Comparison of ENCODE assay signal across 9 mouse cellular contexts in the genomic region with DNA sequence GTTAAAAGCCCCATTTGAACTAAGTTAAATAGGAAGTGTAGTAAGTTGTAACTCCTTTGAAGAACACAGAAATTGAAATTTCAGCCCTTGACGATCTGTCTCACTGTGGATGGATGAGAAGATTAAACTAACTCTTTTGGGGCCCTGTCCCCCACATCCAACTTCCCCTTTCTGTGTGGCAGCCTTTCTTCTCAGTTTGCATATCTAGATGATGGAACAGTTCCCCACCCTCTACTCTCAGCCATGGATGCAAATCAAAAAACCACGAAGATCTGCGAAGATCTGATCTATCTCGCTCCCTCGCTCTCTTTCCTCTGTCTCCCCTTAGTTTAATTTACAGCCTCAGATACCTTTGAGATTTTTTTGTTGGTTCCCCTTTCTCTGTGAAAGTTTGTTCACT.
DNase-seq lines count a peak whose midpoint lies in the region; ATAC-seq lines count a peak whose summit lies in the region.
"Had no signal": no experiment of that assay in that cellular context is flagged by ENCODE, and none has a peak within 500 bp of the region (broad histone marks: within the 10 kb centered on the region; RNA-seq: fewer than 3 reads in every experiment).

No protein-coding gene starts in this region.

- H3K4me3 ChIP-seq in heart, embryonic 13.5 days = peak overlapping the region; percentile 87
- peak overlapping the region; percentile 61 for H3K4me3 ChIP-seq in embryonic facial prominence, embryonic 14.5 days (ENCODE audit: low read depth, low read length)
- peak overlapping the region; percentile 22 for H3K4me3 ChIP-seq in intestine, embryonic 15.5 days (replicated peaks)
- peak overlapping the region; percentile 30 for H3K4me3 ChIP-seq in midbrain, embryonic 16.5 days (ENCODE audit: low read depth, low read length)

- no peaks in the 10 kb centered on the region for H3K36me3 ChIP-seq in heart, embryonic 13.5 days
- H3K36me3 ChIP-seq in embryonic facial prominence, embryonic 14.5 days (ENCODE audit: control insufficient read depth, insufficient read depth, low read length) = no peaks in the 10 kb centered on the region
- no peaks in the 10 kb centered on the region for H3K36me3 ChIP-seq in intestine, embryonic 15.5 days
- no peaks in the 10 kb centered on the region for H3K36me3 ChIP-seq in midbrain, embryonic 16.5 days (ENCODE audit: control insufficient read depth, insufficient read depth, low read length)

- H3K9me3 ChIP-seq in heart, embryonic 13.5 days = no peaks in the 10 kb centered on the region
- H3K9me3 ChIP-seq in embryonic facial prominence, embryonic 14.5 days (ENCODE audit: control insufficient read depth, low read length) = no peaks in the 10 kb centered on the region
- no peaks in the 10 kb centered on the region for H3K9me3 ChIP-seq in intestine, embryonic 15.5 days
- no peaks in the 10 kb centered on the region for H3K9me3 ChIP-seq in midbrain, embryonic 16.5 days (replicated peaks; ENCODE audit: control insufficient read depth, low read length, poor library complexity, severe bottlenecking)

- no peaks in the 10 kb centered on the region for H3K27me3 ChIP-seq in heart, embryonic 13.5 days (replicated peaks)
- no peaks in the 10 kb centered on the region for H3K27me3 ChIP-seq in embryonic facial prominence, embryonic 14.5 days (replicated peaks; ENCODE audit: control insufficient read depth, insufficient read depth, low read length)
- H3K27me3 ChIP-seq in intestine, embryonic 15.5 days (replicated peaks) = no peaks in the 10 kb centered on the region
- no peaks in the 10 kb centered on the region for H3K27me3 ChIP-seq in midbrain, embryonic 16.5 days (ENCODE audit: control insufficient read depth, insufficient read depth, low read depth, low read length)

- no peak for DNase-seq in heart, adult 8-10 months (ENCODE audit: low spot score)
- no peak for DNase-seq in embryonic facial prominence, embryonic 14.5 days (ENCODE audit: low spot score)
- no peak for DNase-seq in urinary bladder, postnatal 36 days (ENCODE audit: low spot score in 2 of 2)
- no peak for DNase-seq in spleen, postnatal 10 days (ENCODE audit: low spot score in 2 of 2)
- no peak for DNase-seq in adrenal gland, postnatal 10 days
- DNase-seq: thymus, postnatal 4 days had no signal

- no peak for ATAC-seq in heart, embryonic 13.5 days (ENCODE audit: extremely low read depth, insufficient number of reproducible peaks, low FRiP score, low TSS enrichment)
- ATAC-seq in embryonic facial prominence, embryonic 14.5 days (ENCODE audit: low read depth) = no peak
- no peak for ATAC-seq in intestine, embryonic 15.5 days
- no peak for ATAC-seq in midbrain, embryonic 16.5 days

- peaks cover 24% of the 10 kb centered on the region for H3K4me1 ChIP-seq in heart, embryonic 13.5 days
- H3K4me1 ChIP-seq in embryonic facial prominence, embryonic 14.5 days (ENCODE audit: control insufficient read depth, insufficient read depth, low read length) = peaks cover 20% of the 10 kb centered on the region
- H3K4me1 ChIP-seq in intestine, embryonic 15.5 days (replicated peaks) = no peaks in the 10 kb centered on the region
- H3K4me1 ChIP-seq in midbrain, embryonic 16.5 days (ENCODE audit: control insufficient read depth, insufficient read depth, low read length) = peaks cover 25% of the 10 kb centered on the region

- H3K9ac ChIP-seq in heart, embryonic 13.5 days = peak overlapping the region; percentile 79
- peak overlapping the region; percentile 34 for H3K9ac ChIP-seq in embryonic facial prominence, embryonic 14.5 days (ENCODE audit: low read depth, low read length)
- no peak overlapping the region for H3K9ac ChIP-seq in intestine, embryonic 15.5 days
- 0 out of 2 replicates have a peak overlapping the region, but pooled peaks have one; percentile 1 for H3K9ac ChIP-seq in midbrain, embryonic 16.5 days (ENCODE audit: low read depth, low read length)

- no peak overlapping the region for H3K27ac ChIP-seq in heart, embryonic 13.5 days (replicated peaks)
- no peak overlapping the region for H3K27ac ChIP-seq in embryonic facial prominence, embryonic 14.5 days (replicated peaks; ENCODE audit: low read depth, low read length)
- no peak overlapping the region for H3K27ac ChIP-seq in intestine, embryonic 15.5 days
- H3K27ac ChIP-seq in midbrain, embryonic 16.5 days (ENCODE audit: low read length) = no peak overlapping the region

- peak overlapping the region; percentile 75 for H3K4me2 ChIP-seq in heart, embryonic 13.5 days
- H3K4me2 ChIP-seq in embryonic facial prominence, embryonic 14.5 days (ENCODE audit: low read depth, low read length) = peak overlapping the region; percentile 58
- H3K4me2 ChIP-seq in intestine, embryonic 15.5 days (replicated peaks) = peak overlapping the region; percentile 89
- H3K4me2 ChIP-seq in midbrain, embryonic 16.5 days (ENCODE audit: low read length) = peak overlapping the region; percentile 77

- 54% methylated on average over 5 of the region's 5 CpGs for WGBS in heart, embryonic 13.5 days
- 31% methylated on average over 5 of the region's 5 CpGs for WGBS in embryonic facial prominence, embryonic 14.5 days
- WGBS in intestine, embryonic 15.5 days = 33% methylated on average over 5 of the region's 5 CpGs
- WGBS in midbrain, embryonic 16.5 days = 46% methylated on average over 5 of the region's 5 CpGs

Comparison
In these comparisons a context has a peak if more than half of its experiments do, and no peak if none do; other contexts are left out.
1. H3K4me3 ChIP-seq: peak in every context shown above with its lines; median percentile 87 in heart, embryonic 13.5 days; 61 in embryonic facial prominence, embryonic 14.5 days; 30 in midbrain, embryonic 16.5 days; 22 in intestine, embryonic 15.5 days.